Mouse (Mus musculus): ENCODE results near the gene Trim37. TPM values are rescaled to one million over a fixed set of nuclear protein-coding genes. Genes with fewer than 3 reads are reported as not detected.
"Not testable (repeated sequence)": the region's sequence is repeated elsewhere in the genome, so short reads cannot be mapped to it uniquely, and the experiment has no call there.

The Trim37 gene
- total RNA-seq, 1 experiment = 36.9 TPM

DNA sequence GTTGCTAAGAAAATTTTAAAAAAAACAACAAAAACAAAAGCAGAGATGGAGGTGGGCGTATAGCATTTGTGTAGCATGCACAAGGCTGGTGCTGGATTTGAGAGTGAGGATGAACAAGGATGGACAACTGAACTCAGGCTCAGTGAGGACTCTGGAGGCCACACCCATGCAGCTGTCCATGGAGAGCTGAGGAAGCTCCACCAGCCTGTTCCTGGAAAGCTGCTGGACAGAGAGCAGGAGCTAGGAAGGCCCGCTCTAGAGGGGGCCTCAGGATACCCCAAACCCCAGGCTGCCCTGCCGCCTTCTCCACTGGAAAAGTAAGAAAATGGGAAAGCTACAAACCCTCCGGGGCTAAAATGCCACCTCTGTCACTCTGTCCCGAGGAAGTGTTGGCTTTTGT is 130.4 kb downstream of the Trim37 start:
- H3K9ac ChIP-seq (ENCODE audit: insufficient read depth, low read depth, low read length, poor library complexity, severe bottlenecking) = no peak overlapping the region
- H3K4me1 ChIP-seq (ENCODE audit: control insufficient read depth in 2 of 2, insufficient read depth in 2 of 2, low read length in 2 of 2, poor library complexity in 1 of 2) = peaks cover 2 to 4% of the 10 kb centered on the region in 2 experiments; a peak in 1 of 4 replicates
- in situ Hi-C loops (cut with MboI; ENCODE audit: low sequenced_read_pairs in 2 of 2, unreplicated experiment in 2 of 2) = no loop called here
- TF ChIP-seq CHD2 (IDR thresholded peaks at IDR 0.05; ENCODE audit: low read depth, low read length) (no peak), MAFK (IDR thresholded peaks at IDR 0.05; ENCODE audit: insufficient read depth, low read depth, low read length) (no peak), ZC3H11A (IDR thresholded peaks at IDR 0.05; ENCODE audit: borderline replicate concordance, low read depth, low read length) (no peak), ZNF384 (IDR thresholded peaks at IDR 0.05; ENCODE audit: low read depth, low read length) (no peak), HCFC1 (IDR thresholded peaks at IDR 0.05; ENCODE audit: borderline replicate concordance, insufficient read depth, low read length) (no peak)
- H3K27ac ChIP-seq (ENCODE audit: insufficient read depth, low read depth, low read length, poor library complexity, severe bottlenecking) = no peak overlapping the region
- no peak for DNase-seq (ENCODE audit: low read depth, low spot score)
- no peak overlapping the region for H3K4me3 ChIP-seq (ENCODE audit: insufficient read depth in 1 of 2, low read depth in 1 of 2, low read length in 2 of 2, poor library complexity in 1 of 2, severe bottlenecking in 1 of 2)
- H3K9me3 ChIP-seq (ENCODE audit: control insufficient read depth, insufficient read depth, low read depth, low read length) = no peaks in the 10 kb centered on the region
- H3K36me3 ChIP-seq (ENCODE audit: control insufficient read depth, insufficient read depth, low read length, poor library complexity, severe bottlenecking) = no peaks in the 10 kb centered on the region

DNA sequence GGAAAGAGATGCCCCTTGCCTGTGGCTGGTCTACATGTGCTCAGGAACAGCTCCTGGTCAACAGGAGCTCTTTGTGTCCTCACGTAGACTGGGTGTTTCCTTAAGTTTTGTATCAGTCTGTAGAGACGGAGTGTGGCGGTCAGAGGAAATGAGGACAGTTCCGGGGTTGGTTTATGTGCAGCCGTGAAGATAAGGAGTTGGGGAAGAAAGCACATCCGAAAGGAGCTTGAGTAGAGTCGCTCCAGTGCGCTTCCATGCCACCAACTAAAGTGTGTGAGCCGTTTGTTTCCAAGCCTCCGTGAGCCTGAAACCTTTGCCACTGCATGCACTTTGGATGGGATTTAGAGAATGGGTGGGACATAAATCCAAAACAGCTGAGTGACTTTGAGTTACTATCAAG is 132.9 kb downstream of the Trim37 start:
- Histone ChIP-seq H3K4me3 (ENCODE audit: insufficient read depth in 1 of 2, low read depth in 1 of 2, low read length in 2 of 2, poor library complexity in 1 of 2, severe bottlenecking in 1 of 2) (no peak overlapping the region), H3K27ac (ENCODE audit: insufficient read depth, low read depth, low read length, poor library complexity, severe bottlenecking) (no peak overlapping the region), H3K36me3 (ENCODE audit: control insufficient read depth, insufficient read depth, low read length, poor library complexity, severe bottlenecking) (no peaks in the 10 kb centered on the region), H3K4me1 (ENCODE audit: control insufficient read depth in 2 of 2, insufficient read depth in 2 of 2, low read length in 2 of 2, poor library complexity in 1 of 2) (no peaks in the 10 kb centered on the region), H3K9me3 (ENCODE audit: control insufficient read depth, insufficient read depth, low read depth, low read length) (no peaks in the 10 kb centered on the region), H3K9ac (ENCODE audit: insufficient read depth, low read depth, low read length, poor library complexity, severe bottlenecking) (no peak overlapping the region)
- DNase-seq (ENCODE audit: low read depth, low spot score) = no peak
- in situ Hi-C loops (cut with MboI; ENCODE audit: low sequenced_read_pairs in 2 of 2, unreplicated experiment in 2 of 2) = no loop called here
- TF ChIP-seq ZC3H11A (IDR thresholded peaks at IDR 0.05; ENCODE audit: borderline replicate concordance, low read depth, low read length) (no peak), CHD2 (IDR thresholded peaks at IDR 0.05; ENCODE audit: low read depth, low read length) (no peak), HCFC1 (IDR thresholded peaks at IDR 0.05; ENCODE audit: borderline replicate concordance, insufficient read depth, low read length) (no peak), ZNF384 (IDR thresholded peaks at IDR 0.05; ENCODE audit: low read depth, low read length) (no peak), MAFK (IDR thresholded peaks at IDR 0.05; ENCODE audit: insufficient read depth, low read depth, low read length) (no peak)

DNA sequence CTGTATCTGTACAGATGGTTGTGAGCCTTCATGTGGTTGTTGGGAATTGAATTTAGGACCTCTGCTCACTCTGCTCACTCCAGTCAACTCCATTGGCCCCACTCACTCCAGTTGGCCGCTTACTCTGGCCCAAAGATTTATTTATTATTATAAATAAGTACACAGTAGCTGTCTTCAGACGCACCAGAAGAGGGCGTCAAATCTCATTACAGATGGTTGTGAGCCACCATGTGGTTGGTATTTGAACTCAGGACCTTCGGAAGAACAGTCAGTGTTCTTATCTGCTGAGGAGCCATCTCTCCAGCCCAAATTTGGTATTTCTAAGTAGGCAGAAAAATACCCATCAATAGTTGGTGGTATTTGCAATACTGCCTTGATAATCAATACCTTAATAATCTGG is 134.8 kb downstream of the Trim37 start:
- H3K9ac ChIP-seq (ENCODE audit: insufficient read depth, low read depth, low read length, poor library complexity, severe bottlenecking); H3K36me3 ChIP-seq (ENCODE audit: control insufficient read depth, insufficient read depth, low read length, poor library complexity, severe bottlenecking); H3K4me3 ChIP-seq (ENCODE audit: insufficient read depth in 1 of 2, low read depth in 1 of 2, low read length in 2 of 2, poor library complexity in 1 of 2, severe bottlenecking in 1 of 2); H3K27ac ChIP-seq (ENCODE audit: insufficient read depth, low read depth, low read length, poor library complexity, severe bottlenecking); in situ Hi-C loops (cut with MboI; ENCODE audit: low sequenced_read_pairs in 2 of 2, unreplicated experiment in 2 of 2); H3K9me3 ChIP-seq (ENCODE audit: control insufficient read depth, insufficient read depth, low read depth, low read length); DNase-seq (ENCODE audit: low read depth, low spot score); H3K4me1 ChIP-seq (ENCODE audit: control insufficient read depth in 2 of 2, insufficient read depth in 2 of 2, low read length in 2 of 2, poor library complexity in 1 of 2): not testable (repeated sequence)

DNA sequence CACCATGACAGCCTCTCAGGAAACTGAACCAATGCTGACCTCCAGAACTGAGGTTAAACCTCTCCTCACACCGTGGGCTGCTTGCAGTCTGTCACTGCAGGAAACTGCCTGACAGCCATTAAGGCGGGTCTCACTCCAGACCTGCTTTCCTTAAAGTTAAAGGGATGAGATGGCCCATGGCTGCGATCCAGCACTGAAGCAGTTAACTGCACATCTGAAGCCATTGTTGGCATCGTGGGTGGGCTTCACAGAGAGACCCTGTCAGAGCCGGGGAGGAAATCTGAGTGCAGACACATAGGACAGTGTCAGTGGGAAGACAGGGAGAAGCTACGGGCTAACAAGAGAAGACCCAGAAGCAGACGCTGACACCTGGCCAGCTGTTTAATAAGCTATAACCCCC is 137.1 kb downstream of the Trim37 start:
- TF ChIP-seq ZNF384 (IDR thresholded peaks at IDR 0.05; ENCODE audit: low read depth, low read length) (no peak), ZC3H11A (IDR thresholded peaks at IDR 0.05; ENCODE audit: borderline replicate concordance, low read depth, low read length) (no peak), HCFC1 (IDR thresholded peaks at IDR 0.05; ENCODE audit: borderline replicate concordance, insufficient read depth, low read length) (no peak), MAFK (IDR thresholded peaks at IDR 0.05; ENCODE audit: insufficient read depth, low read depth, low read length) (no peak), CHD2 (IDR thresholded peaks at IDR 0.05; ENCODE audit: low read depth, low read length) (no peak)
- in situ Hi-C loops (cut with MboI; ENCODE audit: low sequenced_read_pairs in 2 of 2, unreplicated experiment in 2 of 2) = no loop called here
- Histone ChIP-seq H3K27ac (ENCODE audit: insufficient read depth, low read depth, low read length, poor library complexity, severe bottlenecking) (no peak overlapping the region), H3K36me3 (ENCODE audit: control insufficient read depth, insufficient read depth, low read length, poor library complexity, severe bottlenecking) (no peaks in the 10 kb centered on the region), H3K4me1 (ENCODE audit: control insufficient read depth in 2 of 2, insufficient read depth in 2 of 2, low read length in 2 of 2, poor library complexity in 1 of 2) (no peaks in the 10 kb centered on the region), H3K9ac (ENCODE audit: insufficient read depth, low read depth, low read length, poor library complexity, severe bottlenecking) (no peak overlapping the region), H3K4me3 (ENCODE audit: insufficient read depth in 1 of 2, low read depth in 1 of 2, low read length in 2 of 2, poor library complexity in 1 of 2, severe bottlenecking in 1 of 2) (no peak overlapping the region), H3K9me3 (ENCODE audit: control insufficient read depth, insufficient read depth, low read depth, low read length) (no peaks in the 10 kb centered on the region)
- DNase-seq (ENCODE audit: low read depth, low spot score) = no peak

DNA sequence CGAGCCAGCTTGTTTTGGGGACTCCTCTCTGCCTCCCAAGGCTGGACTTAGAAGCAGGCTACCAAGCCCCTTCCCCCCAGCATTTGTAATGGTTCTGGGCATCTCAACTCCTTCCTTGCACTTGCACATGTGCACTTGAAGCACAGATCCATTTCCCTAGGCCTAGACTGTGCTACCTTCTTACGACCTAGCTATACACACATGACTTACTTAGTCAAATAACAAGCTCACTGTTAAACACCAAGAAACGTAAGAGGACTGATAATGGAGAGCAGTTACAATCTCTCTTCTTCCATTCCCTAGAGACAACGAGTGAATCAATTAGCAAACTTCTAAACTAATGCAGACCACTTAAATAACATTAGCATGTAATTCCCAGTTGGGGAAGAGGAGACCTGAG is 139.4 kb downstream of the Trim37 start:
- in situ Hi-C loops (cut with MboI; ENCODE audit: low sequenced_read_pairs in 2 of 2, unreplicated experiment in 2 of 2) = no loop called here
- DNase-seq (ENCODE audit: low read depth, low spot score) = no peak
- Histone ChIP-seq H3K36me3 (ENCODE audit: control insufficient read depth, insufficient read depth, low read length, poor library complexity, severe bottlenecking) (no peaks in the 10 kb centered on the region), H3K9ac (ENCODE audit: insufficient read depth, low read depth, low read length, poor library complexity, severe bottlenecking) (no peak overlapping the region), H3K4me3 (ENCODE audit: insufficient read depth in 1 of 2, low read depth in 1 of 2, low read length in 2 of 2, poor library complexity in 1 of 2, severe bottlenecking in 1 of 2) (no peak overlapping the region), H3K27ac (ENCODE audit: insufficient read depth, low read depth, low read length, poor library complexity, severe bottlenecking) (no peak overlapping the region), H3K9me3 (ENCODE audit: control insufficient read depth, insufficient read depth, low read depth, low read length) (no peaks in the 10 kb centered on the region), H3K4me1 (ENCODE audit: control insufficient read depth in 2 of 2, insufficient read depth in 2 of 2, low read length in 2 of 2, poor library complexity in 1 of 2) (no peaks in the 10 kb centered on the region)
- no peak for TF ChIP-seq HCFC1 (IDR thresholded peaks at IDR 0.05; ENCODE audit: borderline replicate concordance, insufficient read depth, low read length)
- no peak for TF ChIP-seq ZNF384 (IDR thresholded peaks at IDR 0.05; ENCODE audit: low read depth, low read length)
- TF ChIP-seq MAFK (IDR thresholded peaks at IDR 0.05; ENCODE audit: insufficient read depth, low read depth, low read length) = no peak
- no peak for TF ChIP-seq ZC3H11A (IDR thresholded peaks at IDR 0.05; ENCODE audit: borderline replicate concordance, low read depth, low read length)
- no peak for TF ChIP-seq CHD2 (IDR thresholded peaks at IDR 0.05; ENCODE audit: low read depth, low read length)

Measured in ES-E14 (cell line).